Mouse (Mus musculus) stomach, postnatal 0 days (tissue): ENCODE measurements at regions not wholly inside any gene's neighbourhood (a gene's known extent, or its start where the extent isn't known, plus 50 kb on each side); places are given as distances from the start of the nearest gene placed in this dataset.
"Not testable (repeated sequence)": the region's sequence is repeated elsewhere in the genome, so short reads cannot be mapped to it uniquely, and the experiment has no call there.

Source experiments
- ATAC-seq: fragments of 200-750 bp; cut with Nextera tagmentation; 2 replicates; pipeline ENCODE4 v1.8.0; 2017; ENCODE audit not compliant: low FRiP score, low TSS enrichment
- DNase-seq: peaks from one replicate; pipeline ENCODE4 v3.0.0-alpha.2; 2016; ENCODE audit warnings: low spot score
- H3K27ac ChIP-seq: fragments of 300-500 bp; sonication (generic); replicated peaks from 2 replicates; pipeline ENCODE4 v1.5.1; 2014; ENCODE audit warnings: mild to moderate bottlenecking, control low read depth
- H3K27me3 ChIP-seq: fragments of 300-500 bp; sonication (generic); 2 replicates; pipeline ENCODE4 v1.6.1; 2014; ENCODE audit warnings: low read length; ENCODE audit not compliant: control insufficient read depth, insufficient read depth
- H3K36me3 ChIP-seq: fragments of 300-500 bp; sonication (generic); 2 replicates; pipeline ENCODE4 v1.6.1; 2014; ENCODE audit warnings: low read length, mixed read lengths; ENCODE audit not compliant: control insufficient read depth, insufficient read depth
- H3K4me1 ChIP-seq: fragments of 300-500 bp; sonication (generic); replicated peaks from 2 replicates; pipeline ENCODE4 v1.6.1; 2014; ENCODE audit warnings: antibody characterized with exemption; ENCODE audit not compliant: control insufficient read depth, insufficient read depth
- H3K4me2 ChIP-seq: fragments of 300-500 bp; sonication (generic); replicated peaks from 2 replicates; pipeline ENCODE4 v1.6.1; 2014; ENCODE audit warnings: low read depth, mild to moderate bottlenecking, control low read depth, moderate library complexity
- H3K4me3 ChIP-seq: fragments of 300-500 bp; sonication (generic); 2 replicates; pipeline ENCODE4 v1.5.1; 2014; ENCODE audit warnings: low read depth, low read length, control low read depth
- H3K9ac ChIP-seq: fragments of 300-500 bp; sonication (generic); 2 replicates; pipeline ENCODE4 v1.6.1; 2014; ENCODE audit warnings: mild to moderate bottlenecking, low read length, control low read depth, mixed read lengths
- H3K9me3 ChIP-seq: fragments of 300-500 bp; sonication (generic); 2 replicates; pipeline ENCODE4 v1.6.1; 2016; ENCODE audit warnings: low read length; ENCODE audit not compliant: control insufficient read depth
- CTCF ChIP-seq: IDR thresholded peaks from 2 replicates; pipeline ENCODE4 v1.5.1; 2016; ENCODE audit warnings: antibody characterized with exemption, low read depth, mild to moderate bottlenecking, moderate library complexity
- EP300 ChIP-seq: optimal IDR thresholded peaks from 2 replicates; pipeline ENCODE3; 2016; ENCODE audit warnings: antibody characterized with exemption
- WGBS: fragments of 180-500 bp; shearing (Covaris S2); extraction: QIAGEN DNeasy Blood & Tissue Kit; methylation state at CpG from one replicate; pipeline ENCODE4 v1.1.7; 2014; 5-methylcytosine and 5-hydroxymethylcytosine counted together

GRCm38 (mm10) chr8:8850766-8851165 is 160.4 kb upstream of the Arglu1 start:
- Histone ChIP-seq H3K36me3 (no peaks in the 10 kb centered on the region), H3K27ac (no peak overlapping the region), H3K4me2 (no peak overlapping the region), H3K4me1 (no peaks in the 10 kb centered on the region), H3K9ac (no peak overlapping the region), H3K27me3 (no peaks in the 10 kb centered on the region), H3K4me3 (no peak overlapping the region), H3K9me3 (no peaks in the 10 kb centered on the region)
- no peak for ATAC-seq
- WGBS = 50% methylated on average over 8 of the region's 8 CpGs
- TF ChIP-seq CTCF (no peak), EP300 (no peak)
- no peak for DNase-seq

GRCm38 (mm10) chr8:8847579-8847978 is 157.3 kb upstream of the Arglu1 start:
- DNase-seq (no peak), ATAC-seq (no peak)
- no peaks in the 10 kb centered on the region for H3K9me3 ChIP-seq
- H3K4me1 ChIP-seq = no peaks in the 10 kb centered on the region
- no peak overlapping the region for H3K9ac ChIP-seq
- no peaks in the 10 kb centered on the region for H3K36me3 ChIP-seq
- H3K4me3 ChIP-seq = no peak overlapping the region
- no peak overlapping the region for H3K4me2 ChIP-seq
- H3K27me3 ChIP-seq = no peaks in the 10 kb centered on the region
- TF ChIP-seq EP300 (no peak), CTCF (no peak)
- WGBS = 78% methylated on average over 10 of the region's 10 CpGs
- no peak overlapping the region for H3K27ac ChIP-seq

GRCm38 (mm10) chr8:8842326-8842725 is 152.0 kb upstream of the Arglu1 start:
- ATAC-seq (no peak), DNase-seq (no peak)
- H3K9ac ChIP-seq = no peak overlapping the region
- H3K36me3 ChIP-seq = no peaks in the 10 kb centered on the region
- H3K27me3 ChIP-seq = no peaks in the 10 kb centered on the region
- H3K9me3 ChIP-seq = no peaks in the 10 kb centered on the region
- no peaks in the 10 kb centered on the region for H3K4me1 ChIP-seq
- H3K4me2 ChIP-seq = no peak overlapping the region
- H3K27ac ChIP-seq = no peak overlapping the region
- WGBS = 66% methylated on average over 2 of the region's 2 CpGs
- TF ChIP-seq CTCF = no peak
- TF ChIP-seq EP300 = no peak
- no peak overlapping the region for H3K4me3 ChIP-seq

- H3K27me3 ChIP-seq, H3K4me2 ChIP-seq, H3K4me1 ChIP-seq, H3K4me3 ChIP-seq, DNase-seq, H3K9me3 ChIP-seq, H3K9ac ChIP-seq, ATAC-seq, H3K27ac ChIP-seq, H3K36me3 ChIP-seq: not testable (repeated sequence)
- 78% methylated on average over 11 of the region's 11 CpGs for WGBS
These were observed 145.8 kb upstream of the Arglu1 start for GRCm38 (mm10) chr8:8836166-8836565.

GRCm38 (mm10) chr8:8831306-8831705 is 141.0 kb upstream of the Arglu1 start:
- WGBS = 84% methylated on average over 6 of the region's 6 CpGs
- no peaks in the 10 kb centered on the region for H3K9me3 ChIP-seq
- ATAC-seq (no peak), DNase-seq (no peak)
- TF ChIP-seq EP300 (no peak), CTCF (peak; percentile 23)
- H3K4me3 ChIP-seq = no peak overlapping the region
- no peak overlapping the region for H3K27ac ChIP-seq
- H3K27me3 ChIP-seq = no peaks in the 10 kb centered on the region
- H3K36me3 ChIP-seq = no peaks in the 10 kb centered on the region
- no peaks in the 10 kb centered on the region for H3K4me1 ChIP-seq
- no peak overlapping the region for H3K4me2 ChIP-seq
- H3K9ac ChIP-seq = no peak overlapping the region

- no peak for DNase-seq
- no peaks in the 10 kb centered on the region for H3K4me1 ChIP-seq
- H3K9me3 ChIP-seq = no peaks in the 10 kb centered on the region
- no peaks in the 10 kb centered on the region for H3K36me3 ChIP-seq
- H3K9ac ChIP-seq = no peak overlapping the region
- H3K4me3 ChIP-seq = no peak overlapping the region
- WGBS = 39% methylated on average over 14 of the region's 14 CpGs
- H3K4me2 ChIP-seq = peak overlapping the region; percentile 20
- peak; percentile 10; the same call in 1 of the 2 replicates for TF ChIP-seq CTCF
- no peak for TF ChIP-seq EP300
- ATAC-seq = no peak
- no peak overlapping the region for H3K27ac ChIP-seq
- H3K27me3 ChIP-seq = no peaks in the 10 kb centered on the region
These were observed 138.9 kb upstream of the Arglu1 start for GRCm38 (mm10) chr8:8829230-8829629.
